Mouse (Mus musculus): ENCODE measurements around the gene Ramp1. TPM values are rescaled to one million over a fixed set of nuclear protein-coding genes. Genes with fewer than 3 reads are reported as not detected.

Gene Ramp1
- polyA plus RNA-seq, 1 experiment from 2014 or later = 4.0 TPM

DNA sequence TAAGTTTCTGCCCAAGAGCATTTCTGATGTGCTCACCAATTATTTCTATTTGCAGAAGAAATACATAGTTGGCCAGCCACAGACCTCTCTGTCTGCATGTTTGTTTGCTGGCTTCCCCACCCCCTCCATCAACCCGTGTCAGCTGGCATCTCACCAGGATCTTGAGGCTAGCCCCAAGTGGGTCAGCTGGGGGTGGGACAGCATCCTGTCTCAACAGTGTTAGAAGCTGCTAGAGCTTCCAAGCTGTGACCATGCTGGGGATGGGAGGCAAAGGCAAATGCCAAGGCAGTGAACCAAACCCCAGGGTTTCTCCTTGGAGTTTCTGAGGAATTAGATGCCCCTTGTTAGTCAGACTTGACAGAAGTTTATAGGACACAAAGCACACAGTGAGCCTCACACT lies 36.4 kb downstream of the Ramp1 start:
- ATAC-seq (replicated peaks; ENCODE audit: low FRiP score) (no peak), DNase-seq (ENCODE audit: low spot score) (no peak)
- H3K4me3 ChIP-seq (ENCODE audit: low read depth, low read length) = no peak overlapping the region
- no peaks in the 10 kb centered on the region for H3K27me3 ChIP-seq (replicated peaks; ENCODE audit: control insufficient read depth, insufficient read depth, low read length)
- no peak overlapping the region for H3K4me2 ChIP-seq
- no peaks in the 10 kb centered on the region for H3K9me3 ChIP-seq (ENCODE audit: control insufficient read depth, low read length)
- no peaks in the 10 kb centered on the region for H3K36me3 ChIP-seq (ENCODE audit: control insufficient read depth, insufficient read depth, low read length)
- WGBS = 23% methylated on average over 1 of the region's 1 CpGs
- no peak overlapping the region for H3K9ac ChIP-seq (ENCODE audit: low read depth, low read length)
- H3K4me1 ChIP-seq (replicated peaks; ENCODE audit: control insufficient read depth, insufficient read depth, low read length) = 0 out of 2 replicates have a peak, but pooled peaks cover 4% of the 10 kb centered on the region
- H3K27ac ChIP-seq (ENCODE audit: low read depth, low read length) = no peak overlapping the region

GRCm38 (mm10) chr1:91216504-91217267 lies 37.1 kb downstream of the Ramp1 start:
- DNase-seq (ENCODE audit: low spot score) (no peak), ATAC-seq (replicated peaks; ENCODE audit: low FRiP score) (no peak)
- Histone ChIP-seq H3K4me2 (no peak overlapping the region), H3K27me3 (replicated peaks; ENCODE audit: control insufficient read depth, insufficient read depth, low read length) (no peaks in the 10 kb centered on the region), H3K4me1 (replicated peaks; ENCODE audit: control insufficient read depth, insufficient read depth, low read length) (0 out of 2 replicates have a peak, but pooled peaks cover 4% of the 10 kb centered on the region), H3K4me3 (ENCODE audit: low read depth, low read length) (no peak overlapping the region), H3K9me3 (ENCODE audit: control insufficient read depth, low read length) (no peaks in the 10 kb centered on the region), H3K27ac (ENCODE audit: low read depth, low read length) (no peak overlapping the region), H3K9ac (ENCODE audit: low read depth, low read length) (no peak overlapping the region), H3K36me3 (ENCODE audit: control insufficient read depth, insufficient read depth, low read length) (no peaks in the 10 kb centered on the region)
- WGBS = 29% methylated on average over 10 of the region's 10 CpGs

DNA sequence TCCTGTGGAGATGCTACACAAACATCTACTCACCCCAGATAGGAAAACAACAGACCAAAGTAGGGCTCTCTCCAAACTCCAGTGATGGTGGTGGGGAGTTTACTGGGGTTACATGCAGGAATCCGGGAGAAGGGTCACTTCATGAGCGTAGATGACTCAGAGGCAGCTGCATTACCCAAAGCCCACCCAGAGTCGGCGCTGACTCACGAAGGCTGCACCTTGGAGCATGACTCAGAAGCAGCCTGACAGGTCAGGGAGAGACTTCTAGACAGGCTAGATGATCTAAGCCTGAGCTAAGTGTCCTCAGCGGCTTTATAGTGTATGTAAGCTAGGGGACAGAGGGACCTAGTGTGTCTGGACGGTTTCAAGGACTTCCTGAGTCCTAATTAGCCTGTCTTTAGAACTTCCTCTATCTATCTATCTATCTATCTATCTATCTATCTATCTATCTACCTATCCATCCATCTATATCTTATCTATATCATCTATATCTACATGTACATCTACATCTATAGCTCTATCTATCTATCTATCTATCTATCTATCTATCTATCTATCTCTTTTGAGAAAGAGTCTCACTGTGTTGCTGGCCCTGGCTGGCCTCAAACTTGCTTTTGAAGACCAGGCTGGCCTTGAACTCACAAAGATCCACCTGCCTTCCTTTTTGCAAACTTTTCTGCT lies 40.2 kb downstream of the Ramp1 start:
- 70% methylated on average over 7 of the region's 7 CpGs for WGBS
- no peak for DNase-seq (ENCODE audit: low spot score)
- Histone ChIP-seq H3K4me3 (ENCODE audit: low read depth, low read length) (no peak overlapping the region), H3K4me2 (no peak overlapping the region), H3K27ac (ENCODE audit: low read depth, low read length) (no peak overlapping the region), H3K27me3 (replicated peaks; ENCODE audit: control insufficient read depth, insufficient read depth, low read length) (no peaks in the 10 kb centered on the region), H3K4me1 (replicated peaks; ENCODE audit: control insufficient read depth, insufficient read depth, low read length) (0 out of 2 replicates have a peak, but pooled peaks cover 4% of the 10 kb centered on the region), H3K9ac (ENCODE audit: low read depth, low read length) (no peak overlapping the region), H3K9me3 (ENCODE audit: control insufficient read depth, low read length) (no peaks in the 10 kb centered on the region), H3K36me3 (ENCODE audit: control insufficient read depth, insufficient read depth, low read length) (no peaks in the 10 kb centered on the region)
- no peak for ATAC-seq (replicated peaks; ENCODE audit: low FRiP score)

DNA sequence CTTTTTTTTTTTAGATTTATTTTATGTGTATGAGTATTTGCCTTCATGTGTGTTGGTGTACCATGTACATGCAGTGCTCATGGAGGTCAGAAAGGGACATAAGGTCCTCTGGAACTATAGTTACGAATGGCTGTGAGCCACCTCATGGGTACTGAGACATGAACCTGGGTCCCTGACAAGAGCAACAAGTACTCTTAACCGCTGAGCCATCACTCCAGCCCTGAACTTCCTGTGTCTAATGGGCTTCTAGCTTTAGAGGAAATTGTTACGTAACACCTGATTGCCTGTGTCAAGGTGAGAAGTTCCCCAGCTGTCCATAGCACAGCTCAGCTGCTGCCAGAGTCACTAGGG lies 40.7 kb downstream of the Ramp1 start:
- Histone ChIP-seq H3K9me3 (ENCODE audit: control insufficient read depth, low read length) (no peaks in the 10 kb centered on the region), H3K4me3 (ENCODE audit: low read depth, low read length) (no peak overlapping the region), H3K27me3 (replicated peaks; ENCODE audit: control insufficient read depth, insufficient read depth, low read length) (no peaks in the 10 kb centered on the region), H3K36me3 (ENCODE audit: control insufficient read depth, insufficient read depth, low read length) (no peaks in the 10 kb centered on the region), H3K4me1 (replicated peaks; ENCODE audit: control insufficient read depth, insufficient read depth, low read length) (0 out of 2 replicates have a peak, but pooled peaks cover 4% of the 10 kb centered on the region), H3K27ac (ENCODE audit: low read depth, low read length) (no peak overlapping the region), H3K4me2 (no peak overlapping the region), H3K9ac (ENCODE audit: low read depth, low read length) (no peak overlapping the region)
- ATAC-seq (replicated peaks; ENCODE audit: low FRiP score) = no peak
- no peak for DNase-seq (ENCODE audit: low spot score)
- WGBS = 62% methylated on average over 3 of the region's 3 CpGs

GRCm38 (mm10) chr1:91226562-91226961 lies 46.9 kb downstream of the Ramp1 start:
- 72% methylated on average over 4 of the region's 4 CpGs for WGBS
- Histone ChIP-seq H3K27me3 (replicated peaks; ENCODE audit: control insufficient read depth, insufficient read depth, low read length) (no peaks in the 10 kb centered on the region), H3K27ac (ENCODE audit: low read depth, low read length) (no peak overlapping the region), H3K4me2 (no peak overlapping the region), H3K9me3 (ENCODE audit: control insufficient read depth, low read length) (no peaks in the 10 kb centered on the region), H3K4me1 (replicated peaks; ENCODE audit: control insufficient read depth, insufficient read depth, low read length) (peaks cover 12% of the 10 kb centered on the region; the same call in 1 of the 2 replicates), H3K9ac (ENCODE audit: low read depth, low read length) (no peak overlapping the region), H3K36me3 (ENCODE audit: control insufficient read depth, insufficient read depth, low read length) (no peaks in the 10 kb centered on the region), H3K4me3 (ENCODE audit: low read depth, low read length) (no peak overlapping the region)
- ATAC-seq (replicated peaks; ENCODE audit: low FRiP score) (no peak), DNase-seq (ENCODE audit: low spot score) (no peak)

- peak overlapping the region; percentile 22 for H3K27ac ChIP-seq (ENCODE audit: low read depth, low read length)
- H3K4me2 ChIP-seq = peak overlapping the region; percentile 26; the same call in 1 of the 2 replicates
- no peaks in the 10 kb centered on the region for H3K27me3 ChIP-seq (replicated peaks; ENCODE audit: control insufficient read depth, insufficient read depth, low read length)
- no peak for DNase-seq (ENCODE audit: low spot score)
- H3K4me3 ChIP-seq (ENCODE audit: low read depth, low read length) = no peak overlapping the region
- H3K9ac ChIP-seq (ENCODE audit: low read depth, low read length) = peak overlapping the region; percentile 39
- 0 out of 2 replicates have a peak, but pooled peaks have one; percentile 37 for ATAC-seq (replicated peaks; ENCODE audit: low FRiP score)
- 52% methylated on average over 15 of the region's 15 CpGs for WGBS
- H3K4me1 ChIP-seq (replicated peaks; ENCODE audit: control insufficient read depth, insufficient read depth, low read length) = peaks cover 12% of the 10 kb centered on the region; the same call in 1 of the 2 replicates
- H3K9me3 ChIP-seq (ENCODE audit: control insufficient read depth, low read length) = no peaks in the 10 kb centered on the region
- no peaks in the 10 kb centered on the region for H3K36me3 ChIP-seq (ENCODE audit: control insufficient read depth, insufficient read depth, low read length)
Observed at GRCm38 (mm10) chr1:91227381-91228054, 47.9 kb downstream of the Ramp1 start.

GRCm38 (mm10) chr1:91231142-91231541 lies 51.5 kb downstream of the Ramp1 start:
- Histone ChIP-seq H3K9me3 (ENCODE audit: control insufficient read depth, low read length) (no peaks in the 10 kb centered on the region), H3K27me3 (replicated peaks; ENCODE audit: control insufficient read depth, insufficient read depth, low read length) (no peaks in the 10 kb centered on the region), H3K4me3 (ENCODE audit: low read depth, low read length) (no peak overlapping the region), H3K27ac (ENCODE audit: low read depth, low read length) (no peak overlapping the region), H3K9ac (ENCODE audit: low read depth, low read length) (no peak overlapping the region), H3K4me2 (no peak overlapping the region), H3K4me1 (replicated peaks; ENCODE audit: control insufficient read depth, insufficient read depth, low read length) (peaks cover 12% of the 10 kb centered on the region; the same call in 1 of the 2 replicates), H3K36me3 (ENCODE audit: control insufficient read depth, insufficient read depth, low read length) (no peaks in the 10 kb centered on the region)
- ATAC-seq (replicated peaks; ENCODE audit: low FRiP score) = no peak
- 67% methylated on average over 6 of the region's 6 CpGs for WGBS
- DNase-seq (ENCODE audit: low spot score) = peak; percentile 27

- no peak overlapping the region for H3K9ac ChIP-seq (ENCODE audit: low read depth, low read length)
- no peaks in the 10 kb centered on the region for H3K27me3 ChIP-seq (replicated peaks; ENCODE audit: control insufficient read depth, insufficient read depth, low read length)
- ATAC-seq (replicated peaks; ENCODE audit: low FRiP score) (no peak), DNase-seq (ENCODE audit: low spot score) (peak; percentile 20)
- 33% methylated on average over 5 of the region's 5 CpGs for WGBS
- H3K9me3 ChIP-seq (ENCODE audit: control insufficient read depth, low read length) = no peaks in the 10 kb centered on the region
- H3K4me1 ChIP-seq (replicated peaks; ENCODE audit: control insufficient read depth, insufficient read depth, low read length) = peaks cover 10% of the 10 kb centered on the region; the same call in 1 of the 2 replicates
- no peak overlapping the region for H3K4me2 ChIP-seq
- H3K4me3 ChIP-seq (ENCODE audit: low read depth, low read length) = no peak overlapping the region
- no peak overlapping the region for H3K27ac ChIP-seq (ENCODE audit: low read depth, low read length)
- H3K36me3 ChIP-seq (ENCODE audit: control insufficient read depth, insufficient read depth, low read length) = no peaks in the 10 kb centered on the region
Observed at GRCm38 (mm10) chr1:91231896-91232295, 52.3 kb downstream of the Ramp1 start.

All from liver, embryonic 11.5 days (tissue).